Mouse (Mus musculus) hindbrain, embryonic 12.5 days (tissue): ENCODE measurements around the gene Gm17727. TPM values are rescaled to one million over a fixed set of nuclear protein-coding genes. Genes with fewer than 3 reads are reported as not detected.
"Not testable (repeated sequence)": the region's sequence is repeated elsewhere in the genome, so short reads cannot be mapped to it uniquely, and the experiment has no call there.

Source experiments
- ATAC-seq: fragments of 200-750 bp; cut with Nextera tagmentation; 2 replicates; pipeline ENCODE4 v1.8.0; 2017; ENCODE audit warnings: moderate TSS enrichment; ENCODE audit not compliant: low FRiP score
- H3K27ac ChIP-seq: fragments of 300-500 bp; sonication (generic); 2 replicates; pipeline ENCODE4 v1.5.1; 2016; ENCODE audit warnings: mild to moderate bottlenecking
- H3K27me3 ChIP-seq: fragments of 300-500 bp; sonication (generic); 2 replicates; pipeline ENCODE4 v1.6.1; 2016; ENCODE audit warnings: mild to moderate bottlenecking
- H3K36me3 ChIP-seq: fragments of 300-500 bp; sonication (generic); 2 replicates; pipeline ENCODE4 v1.6.1; 2016; ENCODE audit warnings: mild to moderate bottlenecking
- H3K4me1 ChIP-seq: fragments of 300-500 bp; sonication (generic); 2 replicates; pipeline ENCODE4 v1.6.1; 2016
- H3K4me2 ChIP-seq: fragments of 300-500 bp; sonication (generic); replicated peaks from 2 replicates; pipeline ENCODE4 v1.6.1; 2016; ENCODE audit warnings: mild to moderate bottlenecking
- H3K4me3 ChIP-seq: fragments of 300-500 bp; sonication (generic); 2 replicates; pipeline ENCODE4 v1.5.1; 2016; ENCODE audit warnings: mild to moderate bottlenecking
- H3K9ac ChIP-seq: fragments of 300-500 bp; sonication (generic); 2 replicates; pipeline ENCODE4 v1.6.1; 2016; ENCODE audit warnings: mild to moderate bottlenecking, moderate library complexity
- H3K9me3 ChIP-seq: fragments of 300-500 bp; sonication (generic); replicated peaks from 2 replicates; pipeline ENCODE4 v1.6.1; 2016; ENCODE audit warnings: mild to moderate bottlenecking
- WGBS: fragments of 180-500 bp; shearing (Covaris S2); methylation state at CpG from one replicate; pipeline ENCODE4 v1.1.7; 2016; 5-methylcytosine and 5-hydroxymethylcytosine counted together
- polyA plus RNA-seq: library from polyadenylated mRNA; unstranded; fragments of >200 nt; fragmentation: Nextera tagmentation; extraction: Ambion mirVana; gene quantifications from 2 replicates; pipeline ENCODE4 v1.2.1, GENCODE M21; 2016

Gene Gm17727
- not detected in 2 replicates for polyA plus RNA-seq

- H3K27me3 ChIP-seq, result no peaks in the 10 kb centered on the region
- no peak within 1 kb of the TSS for H3K9ac ChIP-seq
- no peaks in the 10 kb centered on the region for H3K36me3 ChIP-seq
- no peak within 1 kb of the TSS for H3K4me2 ChIP-seq
- no peaks in the 10 kb centered on the region for H3K4me1 ChIP-seq
- 63% methylated on average over 3 of the region's 3 CpGs for WGBS
- no peak within 1 kb of the TSS for H3K27ac ChIP-seq
- H3K4me3 ChIP-seq, result no peak within 1 kb of the TSS
- H3K9me3 ChIP-seq, result peaks cover 5% of the 10 kb centered on the region
- ATAC-seq, result no peak
Measured at GRCm38 (mm10) chr9:35778009-35778408, at the start of gene Gm17727. Gm17727 (minus strand) TSS chr9:35778109.

- ATAC-seq, H3K36me3 ChIP-seq, H3K27me3 ChIP-seq, H3K4me1 ChIP-seq, H3K9ac ChIP-seq, H3K27ac ChIP-seq, H3K4me2 ChIP-seq, H3K4me3 ChIP-seq: not testable (repeated sequence)
- WGBS, result 96% methylated on average over 15 of the region's 15 CpGs
- peaks cover 20% of the 10 kb centered on the region for H3K9me3 ChIP-seq
Measured at GRCm38 (mm10) chr9:35817881-35818280, 40.0 kb upstream of the Gm17727 start.

DNA sequence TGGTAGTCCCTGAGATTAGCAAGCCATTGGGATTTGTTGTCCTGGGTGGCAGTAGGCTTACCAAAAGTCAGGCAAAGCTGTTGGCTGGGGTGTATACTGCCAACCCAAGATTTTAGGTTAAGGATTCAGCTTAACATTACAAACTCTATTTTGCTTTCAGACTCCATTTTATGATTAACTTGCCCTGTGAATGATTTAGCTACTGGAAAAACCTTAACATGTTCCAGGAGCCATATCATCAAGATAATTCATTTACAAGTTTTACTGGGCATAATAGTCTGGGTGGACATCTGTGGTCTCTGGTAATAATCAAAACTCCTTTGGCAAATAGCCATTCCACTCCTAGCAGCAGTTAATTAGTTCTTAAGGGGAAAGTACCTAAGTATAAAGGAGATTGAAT lies 20.2 kb upstream of the Gm17727 start:
- peaks cover 21% of the 10 kb centered on the region for H3K9me3 ChIP-seq

GRCm38 (mm10) chr9:35790001-35790400 lies 12.1 kb upstream of the Gm17727 start, which contains the start of the genes Gm27235 and D730048I06Rik:
Gm27235 (minus strand) TSS chr9:35790101.
D730048I06Rik (minus strand) TSS chr9:35790112.
- Histone ChIP-seq H3K9ac (no peak within 1 kb of the TSS), H3K4me3 (no peak within 1 kb of the TSS), H3K4me1 (no peaks in the 10 kb centered on the region), H3K9me3 (peaks cover 30% of the 10 kb centered on the region), H3K4me2 (no peak within 1 kb of the TSS), H3K27ac (no peak within 1 kb of the TSS), H3K27me3 (no peaks in the 10 kb centered on the region), H3K36me3 (no peaks in the 10 kb centered on the region)
- ATAC-seq, result no peak
- 86% methylated on average over 3 of the region's 3 CpGs for WGBS

More for the DNA sequence above, 20.2 kb upstream of the Gm17727 start:
- no peak for ATAC-seq
- H3K27me3 ChIP-seq, result no peaks in the 10 kb centered on the region
- no peak overlapping the region for H3K27ac ChIP-seq
- H3K4me3 ChIP-seq, result no peak overlapping the region
- no peaks in the 10 kb centered on the region for H3K36me3 ChIP-seq
- no peak overlapping the region for H3K9ac ChIP-seq
- no peaks in the 10 kb centered on the region for H3K4me1 ChIP-seq
- H3K4me2 ChIP-seq, result no peak overlapping the region

GRCm38 (mm10) chr9:35756843-35757242 lies 21.1 kb downstream of the Gm17727 start:
- Histone ChIP-seq H3K4me2 (no peak overlapping the region), H3K4me3 (no peak overlapping the region), H3K4me1 (no peaks in the 10 kb centered on the region), H3K27ac (no peak overlapping the region), H3K36me3 (no peaks in the 10 kb centered on the region), H3K9ac (no peak overlapping the region), H3K9me3 (peaks cover 4% of the 10 kb centered on the region; the same call in 1 of the 2 replicates), H3K27me3 (no peaks in the 10 kb centered on the region)
- no peak for ATAC-seq

DNA sequence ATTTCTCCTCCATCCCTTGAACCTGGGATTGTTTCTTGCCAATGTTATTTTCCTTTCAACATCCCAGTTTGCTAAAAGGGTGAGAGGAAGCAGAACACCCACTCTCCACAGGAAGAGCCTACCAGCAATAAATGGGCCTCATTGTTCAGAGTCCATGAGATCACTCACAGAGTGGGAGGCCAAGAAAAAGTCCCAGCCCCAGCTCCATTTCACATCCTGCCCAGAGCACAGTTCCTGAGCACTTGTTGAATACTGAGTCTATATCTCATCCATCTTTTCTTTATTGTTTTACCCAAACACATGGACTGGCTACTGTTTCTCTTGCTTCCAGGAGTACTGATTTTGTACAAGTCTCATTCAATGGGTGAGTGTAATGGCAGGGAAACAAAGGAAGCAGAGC lies 37.2 kb downstream of the Gm17727 start, which contains the start of gene Gm17677:
Gm17677 (plus strand) TSS at position 301 of the 400 bp plus-strand sequence.
- H3K9ac ChIP-seq, result no peak within 1 kb of the TSS
- ATAC-seq, result no peak
- no peak within 1 kb of the TSS for H3K4me3 ChIP-seq

More for the DNA sequence above, 37.2 kb downstream of the Gm17727 start, which contains the start of gene Gm17677:
- H3K36me3 ChIP-seq, result no peaks in the 10 kb centered on the region
- H3K4me2 ChIP-seq, result no peak within 1 kb of the TSS
- H3K27me3 ChIP-seq, result no peaks in the 10 kb centered on the region
- H3K9me3 ChIP-seq, result no peaks in the 10 kb centered on the region
- H3K27ac ChIP-seq, result no peak within 1 kb of the TSS
- H3K4me1 ChIP-seq, result no peaks in the 10 kb centered on the region

Other genes starting within 250 kb of the Gm17727 start
- gene Ddx25, start 219.6 kb downstream of the Gm17727 start, polyA plus RNA-seq, result 11.5 and 12.6 TPM in 2 replicates
- gene Pus3, start 219.5 kb downstream of the Gm17727 start, polyA plus RNA-seq, result 16.3 and 16.7 TPM in 2 replicates
- 2.0 and 2.3 TPM in 2 replicates for gene Pate2, start 207.8 kb downstream of the Gm17727 start, polyA plus RNA-seq
- gene Hyls1, start 207.7 kb downstream of the Gm17727 start, polyA plus RNA-seq, result 21.8 and 22.3 TPM in 2 replicates
- gene Pate4, start 166.2 kb downstream of the Gm17727 start, polyA plus RNA-seq, result not detected in 2 replicates
- gene Pate3, start 129.9 kb downstream of the Gm17727 start, polyA plus RNA-seq, result not detected in 2 replicates
- gene Pate1, start 90.7 kb downstream of the Gm17727 start, polyA plus RNA-seq, result 0.18 TPM in 1 of 2 replicates, not detected in the other
- not detected in 2 replicates for gene Gm17677, start 37.1 kb downstream of the Gm17727 start, polyA plus RNA-seq
- gene Gm27235, start 12.0 kb upstream of the Gm17727 start, polyA plus RNA-seq, result not detected in 2 replicates
- not detected in 2 replicates for gene D730048I06Rik, start 12.0 kb upstream of the Gm17727 start, polyA plus RNA-seq
- not detected in 2 replicates for gene 9230110F15Rik, start 66.0 kb upstream of the Gm17727 start, polyA plus RNA-seq
- not detected in 2 replicates for gene 9230113P08Rik, start 130.3 kb upstream of the Gm17727 start, polyA plus RNA-seq